Mouse (Mus musculus) MEL (cell line): ENCODE measurements around the gene Tmem95.
A peak's percentile ranks its signal among the peaks of the same experiment; 100 is the strongest.

Experiments used
- CHD1 ChIP-seq: IDR thresholded peaks from 2 replicates; pipeline ENCODE4 v1.6.1; 2012; ENCODE audit warnings: low read depth, mild to moderate bottlenecking, inconsistent platforms, low read length, improper control_type of control experiment
- CTCF ChIP-seq, 3 experiments: IDR thresholded peaks in 2 of 3; conservative IDR thresholded peaks in 1 of 3; 2 replicates each; pipeline ENCODE4 v1.5.1; 2011 to 2012; ENCODE audit warnings: low read length in 3 of 3, low read depth in 2 of 3, mild to moderate bottlenecking in 2 of 3, improper control_type of control experiment in 1 of 3, inconsistent platforms in 1 of 3, mixed read lengths in 1 of 3, moderate library complexity in 1 of 3; ENCODE audit not compliant: control insufficient read depth in 1 of 3, insufficient read depth in 1 of 3, poor library complexity in 1 of 3, severe bottlenecking in 1 of 3
- ETS1 ChIP-seq: IDR thresholded peaks from 2 replicates; pipeline ENCODE4 v1.6.1; 2012; ENCODE audit warnings: low read depth, mild to moderate bottlenecking, inconsistent platforms, low read length, improper control_type of control experiment, moderate library complexity
- GATA1 ChIP-seq: IDR thresholded peaks from 2 replicates; pipeline ENCODE4 v1.6.1; 2011; ENCODE audit warnings: low read depth, low read length, improper control_type of control experiment
- POLR2A ChIP-seq, 2 experiments: IDR thresholded peaks; 2 replicates each; pipeline ENCODE4 v1.6.1; 2011 to 2012; ENCODE audit warnings: low read length in 2 of 2, mild to moderate bottlenecking in 2 of 2, control low read depth in 1 of 2, improper control_type of control experiment in 1 of 2, low read depth in 1 of 2, moderate library complexity in 1 of 2; ENCODE audit not compliant: control insufficient read depth in 1 of 2, insufficient read depth in 1 of 2, poor library complexity in 1 of 2
- POLR2AphosphoS2 ChIP-seq: IDR thresholded peaks from 2 replicates; pipeline ENCODE4 v1.6.1; 2011; ENCODE audit warnings: low read length, improper control_type of control experiment
- RCOR1 ChIP-seq: IDR thresholded peaks from 2 replicates; pipeline ENCODE4 v1.6.1; 2012; ENCODE audit warnings: low read depth, mild to moderate bottlenecking, inconsistent platforms, low read length, improper control_type of control experiment
- ZKSCAN1 ChIP-seq: IDR thresholded peaks from 2 replicates; pipeline ENCODE4 v1.6.1; 2012; ENCODE audit warnings: low read depth, mild to moderate bottlenecking, inconsistent platforms, low read length, improper control_type of control experiment, moderate library complexity

DNA sequence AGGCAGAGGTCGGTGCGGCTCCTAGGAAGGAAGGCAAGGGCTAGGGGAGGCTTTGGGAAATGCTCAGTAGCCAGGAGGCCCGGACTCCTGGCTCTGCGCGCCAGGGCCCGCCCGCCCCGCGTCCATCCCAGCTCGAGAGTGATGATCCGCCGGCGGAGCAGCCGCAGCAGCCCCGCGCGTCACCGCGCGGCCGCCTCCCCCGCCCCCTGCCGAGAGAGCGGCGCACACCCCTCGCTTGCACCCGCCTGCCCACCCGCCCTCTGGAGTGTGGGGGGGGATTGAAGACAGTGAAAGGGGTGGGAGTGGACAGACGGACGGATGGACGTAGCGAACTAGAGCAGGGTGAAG, 40.2 kb downstream of the Tmem95 start, which contains the start of gene Nlgn2:
- TF ChIP-seq ZKSCAN1 (no peak), POLR2AphosphoS2 (no peak; the same call in 1 of the 2 replicates), CTCF (IDR thresholded peaks at IDR 0.05 in 2 of 3, conservative IDR thresholded peaks at IDR 0.05 in 1 of 3; ENCODE audit: control insufficient read depth in 1 of 3, insufficient read depth in 1 of 3, low read depth in 2 of 3, low read length in 3 of 3, poor library complexity in 1 of 3, severe bottlenecking in 1 of 3) (0 out of 6 replicates have a peak, but pooled peaks of 1 of the 3 experiments have one; percentile 8), CHD1 (no peak), ETS1 (no peak; the same call in 1 of the 2 replicates), POLR2A (IDR thresholded peaks at IDR 0.05; ENCODE audit: control insufficient read depth in 1 of 2, insufficient read depth in 1 of 2, low read depth in 1 of 2, low read length in 2 of 2, poor library complexity in 1 of 2) (peak; percentile 34 to 55; a peak in 1 of 4 replicates), RCOR1 (no peak), GATA1 (no peak)
